Mouse (Mus musculus): ENCODE results near the gene 1700001J03Rik.
"Not testable (repeated sequence)": the region's sequence is repeated elsewhere in the genome, so short reads cannot be mapped to it uniquely, and the experiment has no call there.

GRCm38 (mm10) chr5:146158326-146158725, 26.8 kb downstream of the 1700001J03Rik start:
- TF ChIP-seq MAX (IDR thresholded peaks at IDR 0.05; ENCODE audit: low read length); CTCF (IDR thresholded peaks at IDR 0.05 in 2 of 3, conservative IDR thresholded peaks at IDR 0.05 in 1 of 3; ENCODE audit: control insufficient read depth in 1 of 3, insufficient read depth in 1 of 3, low read depth in 2 of 3, low read length in 3 of 3, poor library complexity in 1 of 3, severe bottlenecking in 1 of 3); EP300 (IDR thresholded peaks at IDR 0.05; ENCODE audit: low read depth in 1 of 2, low read length in 2 of 2); TCF12 (IDR thresholded peaks at IDR 0.05; ENCODE audit: low read depth, low read length); TBP (IDR thresholded peaks at IDR 0.05; ENCODE audit: low read depth, low read length); MXI1 (IDR thresholded peaks at IDR 0.05; ENCODE audit: low read depth, low read length); POLR2A (IDR thresholded peaks at IDR 0.05; ENCODE audit: control insufficient read depth in 1 of 2, insufficient read depth in 1 of 2, low read depth in 1 of 2, low read length in 2 of 2, poor library complexity in 1 of 2); ZNF384 (IDR thresholded peaks at IDR 0.05; ENCODE audit: low read depth, low read length); GATA1 (IDR thresholded peaks at IDR 0.05; ENCODE audit: low read depth, low read length): not testable (repeated sequence)
